In the genomic region with DNA sequence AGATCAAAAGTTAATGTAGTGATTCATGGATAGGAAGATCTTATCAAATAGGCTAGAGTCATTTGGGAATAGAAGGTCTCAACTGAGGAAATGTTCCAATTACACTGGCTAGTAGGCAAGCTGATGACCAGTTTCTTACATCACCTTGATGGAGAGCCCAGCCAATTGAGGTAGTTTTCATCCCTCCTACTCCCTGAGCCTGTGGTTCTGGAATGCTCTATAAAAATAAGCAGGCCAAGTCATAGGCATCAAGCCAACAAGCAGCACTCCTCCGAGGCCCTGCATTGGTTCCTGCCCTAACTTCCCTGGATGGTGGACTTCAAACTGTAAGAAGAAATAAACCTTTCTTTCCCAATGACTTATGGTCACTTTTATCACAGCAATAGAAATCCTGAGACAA, we compare ENCODE assay signal across 24 mouse cellular contexts. TPM values are rescaled to one million over a fixed set of nuclear protein-coding genes. Genes with fewer than 3 reads are reported as not detected.
DNase-seq lines count a peak whose midpoint lies in the region; ATAC-seq and TF ChIP-seq lines count a peak whose summit lies in the region.
"Had no signal": no experiment of that assay in that cellular context is flagged by ENCODE, and none has a peak within 500 bp of the region (broad histone marks: within the 10 kb centered on the region; RNA-seq: fewer than 3 reads in every experiment).

No protein-coding gene starts in this region.

- no peak overlapping the region for H3K4me3 ChIP-seq in limb, embryonic 13.5 days
- no peak overlapping the region for H3K4me3 ChIP-seq in limb, embryonic 10.5 days
- no peak overlapping the region for H3K4me3 ChIP-seq in limb, embryonic 14.5 days (replicated peaks; ENCODE audit: low read length)
- H3K4me3 ChIP-seq: forebrain, embryonic 15.5 days; heart, embryonic 15.5 days; limb, embryonic 15.5 days; liver, embryonic 15.5 days; lung, embryonic 15.5 days; midbrain, embryonic 15.5 days; neural tube, embryonic 15.5 days had no signal

- H3K36me3 ChIP-seq in limb, embryonic 13.5 days = peaks cover 75% of the 10 kb centered on the region
- peaks cover 99% of the 10 kb centered on the region for H3K36me3 ChIP-seq in limb, embryonic 10.5 days
- H3K36me3 ChIP-seq in limb, embryonic 14.5 days (ENCODE audit: control insufficient read depth, insufficient read depth, low read length) = peaks cover 77% of the 10 kb centered on the region

- no peak overlapping the region for H3K4me2 ChIP-seq in limb, embryonic 13.5 days (replicated peaks)
- H3K4me2 ChIP-seq in limb, embryonic 14.5 days (replicated peaks; ENCODE audit: low read depth, low read length, severe bottlenecking) = no peak overlapping the region
- H3K4me2 ChIP-seq: forebrain, embryonic 15.5 days; heart, embryonic 15.5 days; limb, embryonic 15.5 days; liver, embryonic 15.5 days; lung, embryonic 15.5 days; midbrain, embryonic 15.5 days; neural tube, embryonic 15.5 days had no signal

- no peaks in the 10 kb centered on the region for H3K27me3 ChIP-seq in limb, embryonic 13.5 days
- no peaks in the 10 kb centered on the region for H3K27me3 ChIP-seq in limb, embryonic 10.5 days (ENCODE audit: low read depth, poor library complexity, severe bottlenecking)
- no peaks in the 10 kb centered on the region for H3K27me3 ChIP-seq in limb, embryonic 14.5 days (ENCODE audit: control insufficient read depth, insufficient read depth, low read length)
- H3K27me3 ChIP-seq: forebrain, embryonic 15.5 days; heart, embryonic 15.5 days; limb, embryonic 15.5 days; liver, embryonic 15.5 days; lung, embryonic 15.5 days; midbrain, embryonic 15.5 days; neural tube, embryonic 15.5 days had no signal

- peak; percentile 69; the same call in 1 of the 2 replicates for ATAC-seq in limb, embryonic 13.5 days (ENCODE audit: low FRiP score, low read depth)
- ATAC-seq in limb, embryonic 14.5 days (ENCODE audit: low FRiP score, low read depth) = no peak
- ATAC-seq: CD4-positive, CD25-positive, alpha-beta regulatory T cell, adult 4 months; forebrain, embryonic 15.5 days; midbrain, embryonic 15.5 days had no signal

- intact Hi-C loops in heart, postnatal 36 days (cut with DNase I) = no loop called here

- TF ChIP-seq POLR2A in limb, embryonic 14.5 days (IDR thresholded peaks at IDR 0.05; ENCODE audit: borderline replicate concordance, extremely low read depth, insufficient read depth, insufficient read length) = no peak

- H3K27ac ChIP-seq in limb, embryonic 13.5 days = no peak overlapping the region
- no peak overlapping the region for H3K27ac ChIP-seq in limb, embryonic 10.5 days
- no peak overlapping the region for H3K27ac ChIP-seq in limb, embryonic 14.5 days (replicated peaks; ENCODE audit: low read depth, low read length)
- H3K27ac ChIP-seq: forebrain, embryonic 15.5 days; heart, embryonic 15.5 days; limb, embryonic 15.5 days; liver, embryonic 15.5 days; lung, embryonic 15.5 days; midbrain, embryonic 15.5 days; neural tube, embryonic 15.5 days had no signal

- H3K4me1 ChIP-seq in limb, embryonic 13.5 days = no peaks in the 10 kb centered on the region
- no peaks in the 10 kb centered on the region for H3K4me1 ChIP-seq in limb, embryonic 10.5 days
- H3K4me1 ChIP-seq in limb, embryonic 14.5 days (ENCODE audit: control insufficient read depth, insufficient read depth, low read length) = no peaks in the 10 kb centered on the region
- H3K4me1 ChIP-seq: forebrain, embryonic 15.5 days; heart, embryonic 15.5 days; limb, embryonic 15.5 days; liver, embryonic 15.5 days; lung, embryonic 15.5 days; midbrain, embryonic 15.5 days; neural tube, embryonic 15.5 days had no signal

- WGBS in limb, embryonic 13.5 days = 62% methylated on average over 1 of the region's 1 CpGs
- 93% methylated on average over 1 of the region's 1 CpGs for WGBS in limb, embryonic 10.5 days
- 54% methylated on average over 1 of the region's 1 CpGs for WGBS in limb, embryonic 14.5 days

- no peaks in the 10 kb centered on the region; the same call in 1 of the 2 replicates for H3K9me3 ChIP-seq in limb, embryonic 13.5 days
- no peaks in the 10 kb centered on the region for H3K9me3 ChIP-seq in limb, embryonic 10.5 days (replicated peaks)
- H3K9me3 ChIP-seq in limb, embryonic 14.5 days (ENCODE audit: control insufficient read depth, low read length) = no peaks in the 10 kb centered on the region
- H3K9me3 ChIP-seq: forebrain, embryonic 15.5 days; heart, embryonic 15.5 days; limb, embryonic 15.5 days; liver, embryonic 15.5 days; lung, embryonic 15.5 days; midbrain, embryonic 15.5 days; neural tube, embryonic 15.5 days had no signal

- peak; percentile 16 for DNase-seq in adrenal gland, postnatal 10 days
- DNase-seq in adrenal gland, adult 8-10 months = no peak
- DNase-seq in heart, adult 11 months = peak; percentile 71
- DNase-seq in heart, postnatal 36 days = no peak
- DNase-seq in limb, embryonic 10.5 days (ENCODE audit: low spot score) = no peak
- DNase-seq in limb, embryonic 14.5 days (ENCODE audit: low spot score) = peak; percentile 8
- no peak for DNase-seq in urinary bladder, postnatal 14 days (ENCODE audit: low spot score)
- DNase-seq: cerebellum, adult 18-20 months; gastrocnemius, postnatal 25 days; heart, postnatal 4 days; kidney, postnatal 25 days; lung, postnatal 36 days; right cerebral cortex, adult 18-20 months; right cerebral cortex, postnatal 4 days; thymus, postnatal 14 days had no signal

- H3K9ac ChIP-seq in limb, embryonic 13.5 days = no peak overlapping the region
- H3K9ac ChIP-seq in limb, embryonic 14.5 days (ENCODE audit: low read depth, low read length, severe bottlenecking) = no peak overlapping the region
- H3K9ac ChIP-seq: forebrain, embryonic 15.5 days; heart, embryonic 15.5 days; limb, embryonic 15.5 days; liver, embryonic 15.5 days; lung, embryonic 15.5 days; midbrain, embryonic 15.5 days; neural tube, embryonic 15.5 days had no signal

RNA-seq across cellular contexts. Expression of gene Serinc1, which starts 17.1 kb away (rescaled TPM):
- total RNA-seq in adrenal gland, postnatal 10 days (2021) = 100 to 1,000 TPM; 274 to 290 TPM
- 100 to 1,000 TPM; 321 to 388 (median 383) TPM for total RNA-seq in adrenal gland, adult 8-10 months (2022)
- 100 to 1,000 TPM; 282 to 310 TPM for total RNA-seq in heart, postnatal 36 days (2021)
- polyA plus RNA-seq in limb, embryonic 13.5 days (2015; fragmentation: Nextera tagmentation; extraction: Ambion mirVana) = 167 and 172 TPM in 2 replicates
- 110 and 134 TPM in 2 replicates for polyA plus RNA-seq in limb, embryonic 10.5 days (2016; fragmentation: Nextera tagmentation; extraction: Ambion mirVana)
- 113 and 114 TPM in 2 replicates for polyA plus RNA-seq in limb, embryonic 14.5 days (2012; rRNA removed)
- polyA plus RNA-seq in limb, embryonic 14.5 days (2014; fragmentation: Nextera tagmentation; extraction: Ambion mirVana) = 160 and 170 TPM in 2 replicates

RNA-seq across cellular contexts. Expression of gene Hsf2, which starts 29.1 kb away (rescaled TPM):
- 10 to 100 TPM; 17.3 to 21.9 TPM for total RNA-seq in adrenal gland, postnatal 10 days (2021)
- total RNA-seq in adrenal gland, adult 8-10 months (2022) = 10 to 100 TPM; 15.4 to 19.4 (median 18.0) TPM
- 10 to 100 TPM; 13.7 to 18.0 TPM for total RNA-seq in heart, postnatal 36 days (2021)
- 45.8 and 50.1 TPM in 2 replicates for polyA plus RNA-seq in limb, embryonic 13.5 days (2015; fragmentation: Nextera tagmentation; extraction: Ambion mirVana)
- polyA plus RNA-seq in limb, embryonic 10.5 days (2016; fragmentation: Nextera tagmentation; extraction: Ambion mirVana) = 35.9 and 43.4 TPM in 2 replicates
- 22.0 and 23.4 TPM in 2 replicates for polyA plus RNA-seq in limb, embryonic 14.5 days (2012; rRNA removed)
- polyA plus RNA-seq in limb, embryonic 14.5 days (2014; fragmentation: Nextera tagmentation; extraction: Ambion mirVana) = 29.8 and 31.0 TPM in 2 replicates

Comparison
In these comparisons a context has a peak if more than half of its experiments do, and no peak if none do; other contexts are left out.
1. DNase-seq: peak in adrenal gland, postnatal 10 days (single experiment), heart, adult 11 months (single experiment) and limb, embryonic 14.5 days (single experiment); none in adrenal gland, adult 8-10 months (single experiment), heart, postnatal 36 days (0 of 2), limb, embryonic 10.5 days (single experiment) and urinary bladder, postnatal 14 days (single experiment).